10 mouse cellular contexts compared by ENCODE assay signal in genomic region chr9:57162496-57162895, GRCm38 (mm10). TPM values are rescaled to one million over a fixed set of nuclear protein-coding genes. Genes with fewer than 3 reads are reported as not detected.
DNase-seq lines count a peak whose midpoint lies in the region; ATAC-seq lines count a peak whose summit lies in the region.
"Had no signal": no experiment of that assay in that cellular context is flagged by ENCODE, and none has a peak within 500 bp of the region (broad histone marks: within the 10 kb centered on the region; RNA-seq: fewer than 3 reads in every experiment).

No protein-coding gene starts in this region.

- no peak overlapping the region for H3K4me2 ChIP-seq in heart, embryonic 11.5 days
- H3K4me2 ChIP-seq in heart, embryonic 12.5 days, result no peak overlapping the region
- no peak overlapping the region for H3K4me2 ChIP-seq in forebrain, embryonic 15.5 days (replicated peaks)

- H3K9ac ChIP-seq in heart, embryonic 11.5 days (ENCODE audit: low read depth, low read length), result 0 out of 2 replicates have a peak overlapping the region, but pooled peaks have one; percentile 39
- no peak overlapping the region for H3K9ac ChIP-seq in heart, embryonic 12.5 days
- H3K9ac ChIP-seq in forebrain, embryonic 15.5 days (replicated peaks), result no peak overlapping the region

- H3K27me3 ChIP-seq in heart, embryonic 11.5 days (ENCODE audit: control insufficient read depth, insufficient read depth, low read length), result no peaks in the 10 kb centered on the region
- H3K27me3 ChIP-seq in heart, embryonic 12.5 days (replicated peaks), result 0 out of 2 replicates have a peak, but pooled peaks cover 4% of the 10 kb centered on the region
- H3K27me3 ChIP-seq in forebrain, embryonic 15.5 days, result no peaks in the 10 kb centered on the region

- WGBS in heart, embryonic 11.5 days (ENCODE audit: insufficient replicate concordance), result 19% methylated on average over 3 of the region's 3 CpGs
- WGBS in heart, embryonic 12.5 days, result 7% methylated on average over 3 of the region's 3 CpGs
- 19% methylated on average over 3 of the region's 3 CpGs for WGBS in forebrain, embryonic 15.5 days

- H3K9me3 ChIP-seq in heart, embryonic 11.5 days (replicated peaks; ENCODE audit: control insufficient read depth, low read length), result no peaks in the 10 kb centered on the region
- H3K9me3 ChIP-seq in heart, embryonic 12.5 days (replicated peaks), result no peaks in the 10 kb centered on the region
- no peaks in the 10 kb centered on the region for H3K9me3 ChIP-seq in forebrain, embryonic 15.5 days

- no peak overlapping the region for H3K4me3 ChIP-seq in heart, embryonic 11.5 days (ENCODE audit: low read depth, low read length)
- no peak overlapping the region for H3K4me3 ChIP-seq in heart, embryonic 12.5 days
- H3K4me3 ChIP-seq in forebrain, embryonic 15.5 days, result no peak overlapping the region
- H3K4me3 ChIP-seq: erythroblast, embryonic 14.5 days had no signal

- H3K36me3 ChIP-seq in heart, embryonic 11.5 days (ENCODE audit: control insufficient read depth, insufficient read depth, low read length), result no peaks in the 10 kb centered on the region
- no peaks in the 10 kb centered on the region for H3K36me3 ChIP-seq in heart, embryonic 12.5 days
- no peaks in the 10 kb centered on the region for H3K36me3 ChIP-seq in forebrain, embryonic 15.5 days

- DNase-seq in 3T3-L1 (ENCODE audit: low read depth, low spot score) (peak; percentile 86), WW6 (ENCODE audit: low read depth, low spot score) (peak; percentile 38)
- peak; percentile 54 to 61 for DNase-seq in kidney, postnatal 4 days
- no peak for DNase-seq in urinary bladder, postnatal 25 days (ENCODE audit: low spot score)
- no peak for DNase-seq in natural killer cell, adult 2 months (ENCODE audit: low spot score in 2 of 2)
- DNase-seq: thymus, postnatal 14 days had no signal

- no peak for ATAC-seq in heart, embryonic 11.5 days (replicated peaks; ENCODE audit: insufficient number of reproducible peaks, low FRiP score, low TSS enrichment)
- ATAC-seq in heart, embryonic 12.5 days (ENCODE audit: insufficient number of reproducible peaks, low FRiP score), result no peak
- ATAC-seq in forebrain, embryonic 15.5 days (replicated peaks), result no peak

- peaks cover 2% of the 10 kb centered on the region; the same call in 1 of the 2 replicates for H3K4me1 ChIP-seq in heart, embryonic 11.5 days (ENCODE audit: control insufficient read depth, insufficient read depth, low read length)
- H3K4me1 ChIP-seq in heart, embryonic 12.5 days (replicated peaks), result peaks cover 6% of the 10 kb centered on the region
- peaks cover 9% of the 10 kb centered on the region for H3K4me1 ChIP-seq in forebrain, embryonic 15.5 days

- no peak overlapping the region for H3K27ac ChIP-seq in heart, embryonic 11.5 days (ENCODE audit: low read depth, low read length)
- no peak overlapping the region for H3K27ac ChIP-seq in heart, embryonic 12.5 days (ENCODE audit: poor library complexity, severe bottlenecking)
- no peak overlapping the region for H3K27ac ChIP-seq in forebrain, embryonic 15.5 days (replicated peaks)

RNA-seq across cellular contexts. Expression of gene Commd4, which starts 4.4 kb away (rescaled TPM):
- polyA plus RNA-seq in heart, embryonic 11.5 days (2014; fragmentation: Nextera tagmentation; extraction: Ambion mirVana), result 65.8 and 67.9 TPM in 2 replicates
- polyA plus RNA-seq in heart, embryonic 12.5 days (2016; fragmentation: Nextera tagmentation; extraction: Ambion mirVana), result 60.3 and 61.5 TPM in 2 replicates
- 171 and 182 TPM in 2 replicates for polyA plus RNA-seq in forebrain, embryonic 15.5 days (2015; fragmentation: Nextera tagmentation; extraction: Ambion mirVana)

RNA-seq across cellular contexts. Expression of gene Neil1, which starts 14.4 kb away (rescaled TPM):
- polyA plus RNA-seq in heart, embryonic 11.5 days (2014; fragmentation: Nextera tagmentation; extraction: Ambion mirVana), result 4.4 and 6.0 TPM in 2 replicates
- polyA plus RNA-seq in heart, embryonic 12.5 days (2016; fragmentation: Nextera tagmentation; extraction: Ambion mirVana), result 4.3 and 5.2 TPM in 2 replicates
- polyA plus RNA-seq in forebrain, embryonic 15.5 days (2015; fragmentation: Nextera tagmentation; extraction: Ambion mirVana), result 7.8 and 8.8 TPM in 2 replicates

RNA-seq across cellular contexts. Expression of gene Man2c1, which starts 32.0 kb away (rescaled TPM):
- 22.0 and 29.1 TPM in 2 replicates for polyA plus RNA-seq in heart, embryonic 11.5 days (2014; fragmentation: Nextera tagmentation; extraction: Ambion mirVana)
- 57.1 and 59.6 TPM in 2 replicates for polyA plus RNA-seq in heart, embryonic 12.5 days (2016; fragmentation: Nextera tagmentation; extraction: Ambion mirVana)
- polyA plus RNA-seq in forebrain, embryonic 15.5 days (2015; fragmentation: Nextera tagmentation; extraction: Ambion mirVana), result 72.4 and 74.3 TPM in 2 replicates

Comparison
In these comparisons a context has a peak if more than half of its experiments do, and no peak if none do; other contexts are left out.
1. DNase-seq: peak in 3T3-L1 (single experiment), WW6 (single experiment) and kidney, postnatal 4 days (2 of 2); none in urinary bladder, postnatal 25 days (single experiment) and natural killer cell, adult 2 months (0 of 2).